Mouse (Mus musculus) T-helper 17 cell (primary cell): ENCODE measurements at regions not wholly inside any gene's neighbourhood (a gene's known extent, or its start where the extent isn't known, plus 50 kb on each side); places are given as distances from the start of the nearest gene placed in this dataset.

Source experiments
- in situ Hi-C, 2 experiments: fragments of 300-600 bp; cut with MboI, MseI; formaldehyde crosslinking; loops; 1 replicate in 1 of 2; 2 replicates in 1 of 2; pipeline ENCODE4 v1.15.1; 2025; ENCODE audit warnings: high pct_unique_total_duplicates in 2 of 2

DNA sequence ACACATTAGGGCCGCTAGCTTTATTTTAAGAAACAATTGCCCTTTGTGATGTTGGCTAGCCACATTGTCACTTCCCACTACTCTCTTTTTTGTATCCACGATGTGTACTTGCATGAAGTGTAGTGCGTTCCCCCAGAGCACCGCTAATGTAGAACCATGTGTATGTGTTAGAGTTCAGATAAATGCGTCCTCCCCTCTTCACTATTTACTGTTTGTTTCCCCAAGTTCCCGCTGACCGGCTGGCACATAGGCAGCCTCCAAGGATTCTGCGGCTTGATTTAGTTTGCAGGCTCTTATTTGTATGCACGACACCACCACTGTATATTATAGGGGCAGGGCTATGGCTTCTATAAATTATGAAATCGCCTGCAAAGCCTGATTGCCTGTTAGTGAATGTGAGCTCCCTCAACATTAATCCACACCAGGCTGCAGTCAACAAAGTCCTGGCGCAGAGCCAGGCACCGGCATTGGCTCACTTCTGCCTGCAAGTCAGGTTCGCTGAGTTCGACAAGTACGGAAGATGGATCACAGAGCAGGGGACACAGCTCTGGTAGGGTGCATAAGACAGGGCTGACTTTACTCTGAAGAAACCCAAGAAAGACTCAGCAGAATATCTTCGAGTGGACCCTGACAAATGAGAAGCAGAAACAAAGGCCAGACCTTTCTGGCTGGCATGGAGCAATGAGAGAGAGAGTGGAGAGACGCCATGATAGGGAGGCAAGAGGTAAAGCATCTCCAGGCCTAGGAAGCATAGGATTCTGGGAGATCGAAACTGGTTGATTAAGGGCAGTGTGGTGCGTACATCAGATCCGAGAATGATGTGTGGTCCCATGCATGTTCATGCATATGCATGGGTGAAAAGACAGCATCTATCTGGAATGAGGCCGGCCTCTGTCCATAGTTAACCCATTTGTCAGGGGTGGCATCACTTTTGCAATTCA lies 85.8 kb upstream of the Pard3b start:
- in situ Hi-C loops: no loop called here

DNA sequence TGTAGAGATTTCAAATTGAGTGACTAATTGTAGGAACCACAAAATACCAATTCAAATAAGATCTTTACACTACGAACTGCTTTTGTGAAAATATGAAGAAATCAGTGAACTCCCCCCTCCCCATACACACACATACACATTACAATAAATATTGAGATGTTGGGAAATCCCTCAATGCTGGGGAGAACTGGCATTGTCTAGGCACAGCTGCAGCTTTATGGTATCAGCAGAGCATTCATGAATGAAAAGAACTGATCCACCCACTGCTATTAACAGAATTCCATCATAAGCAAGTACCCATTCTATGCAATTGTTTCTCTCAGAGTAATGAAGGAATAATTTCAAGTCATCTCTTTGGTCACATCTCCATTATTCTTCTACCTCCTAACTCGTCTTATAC lies 79.1 kb upstream of the Pard3b start:
- in situ Hi-C loops: no loop called here

DNA sequence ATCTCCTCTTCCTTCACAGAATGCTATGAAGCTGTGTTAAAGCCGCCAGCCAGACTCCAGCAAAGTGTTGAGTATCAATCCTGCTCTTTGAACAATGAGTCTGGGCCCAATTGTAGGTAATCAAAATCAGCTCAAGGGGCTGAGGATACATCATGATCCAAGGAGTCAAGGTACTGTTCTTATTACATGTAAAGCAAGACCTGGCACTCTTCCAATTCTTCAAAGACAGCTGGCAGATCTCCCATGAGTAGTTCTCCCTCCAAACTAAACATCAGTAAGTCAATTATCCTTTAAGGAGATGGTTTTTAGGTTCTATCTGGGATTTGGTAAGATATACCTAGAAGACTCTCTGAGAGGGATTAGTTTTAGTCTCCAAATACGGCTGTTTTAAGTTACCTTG lies 76.5 kb upstream of the Pard3b start:
- in situ Hi-C loops: no loop called here

DNA sequence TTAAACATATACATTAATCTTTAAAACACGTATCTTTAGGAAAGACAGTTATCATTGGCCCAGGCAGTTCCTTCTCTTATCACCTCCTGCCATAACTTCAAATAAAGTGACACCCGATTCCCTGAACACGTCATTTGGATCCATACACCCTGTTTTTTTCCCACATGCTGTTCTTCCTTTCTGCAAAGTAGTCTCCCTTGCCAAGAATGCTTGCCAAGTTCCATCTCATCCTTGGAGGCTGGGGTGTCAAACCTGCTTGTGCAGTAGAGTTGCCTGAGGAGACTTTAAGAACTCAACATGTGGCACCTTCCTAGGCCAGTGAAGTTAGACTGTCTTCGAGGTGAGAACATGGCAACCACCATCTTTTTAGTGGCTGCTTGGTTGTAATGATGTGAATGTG lies 73.2 kb upstream of the Pard3b start:
- in situ Hi-C loops: no loop called here

GRCm38 (mm10) chr1:61574276-61574675 lies 64.3 kb upstream of the Pard3b start:
- in situ Hi-C loops: no loop called here

DNA sequence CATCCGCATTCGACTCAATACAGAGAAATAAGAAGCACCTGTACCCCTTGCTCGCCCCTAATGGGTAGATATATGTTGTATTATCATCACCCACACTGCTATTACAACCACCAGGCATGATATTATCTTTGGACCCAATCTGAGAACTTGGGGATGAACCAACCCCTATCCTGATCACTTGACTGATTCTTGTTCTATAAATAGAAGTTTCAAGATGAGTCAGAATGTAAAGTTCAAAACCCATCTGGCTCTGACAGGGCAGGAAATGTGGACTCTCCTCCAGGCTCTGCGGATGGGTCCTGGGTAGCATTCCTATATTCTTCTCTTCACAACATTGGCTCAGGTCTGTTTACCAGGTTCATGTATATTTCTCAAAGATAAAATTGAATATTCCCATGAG lies 61.9 kb upstream of the Pard3b start:
- in situ Hi-C loops: no loop called here

- in situ Hi-C loops: no loop called here
Observed at GRCm38 (mm10) chr1:61587251-61587650, 51.4 kb upstream of the Pard3b start.
